Mouse (Mus musculus) cortical plate, adult 2 months (tissue): ENCODE results near the gene 2310011J03Rik.

ENCODE experiments used
- CTCF ChIP-seq: fragments of 200-500 bp; IDR thresholded peaks from 2 replicates; pipeline ENCODE4 v1.5.1; 2011; ENCODE audit warnings: mild to moderate bottlenecking, control low read depth, low read length; ENCODE audit not compliant: insufficient read depth; ENCODE audit errors: extremely low read depth
- POLR2A ChIP-seq: fragments of 200-500 bp; IDR thresholded peaks from 2 replicates; pipeline ENCODE4 v1.6.1; 2011; ENCODE audit warnings: mild to moderate bottlenecking, low read length, control low read depth; ENCODE audit not compliant: insufficient read depth; ENCODE audit errors: extremely low read depth

DNA sequence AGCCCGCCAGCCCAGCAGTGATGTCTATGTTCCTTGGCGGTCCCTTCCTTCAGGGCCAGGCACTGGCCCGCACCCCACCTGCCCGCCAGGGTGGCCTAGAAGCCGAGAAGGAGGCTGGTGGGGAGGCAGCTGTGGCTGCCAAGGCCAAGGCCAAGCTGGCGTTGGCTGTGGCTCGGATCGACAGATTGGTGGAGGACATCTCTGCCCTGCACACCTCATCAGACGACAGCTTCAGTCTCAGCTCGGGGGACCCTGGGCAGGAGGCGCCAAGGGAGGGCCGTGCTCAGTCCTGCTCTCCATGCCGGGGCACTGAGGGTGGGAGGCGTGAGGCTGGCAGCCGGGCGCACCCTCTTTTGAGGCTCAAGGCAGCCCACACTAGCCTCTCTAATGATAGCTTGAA is 8.8 kb downstream of the 2310011J03Rik start:
- TF ChIP-seq CTCF, result no peak
- no peak for TF ChIP-seq POLR2A
